Mouse (Mus musculus) intestine, embryonic 15.5 days (tissue): ENCODE data around the gene Gm20388. TPM values are rescaled to one million over a fixed set of nuclear protein-coding genes. Genes with fewer than 3 reads are reported as not detected.
"Not testable (repeated sequence)": the region's sequence is repeated elsewhere in the genome, so short reads cannot be mapped to it uniquely, and the experiment has no call there.

Source experiments
- ATAC-seq: fragments of 200-750 bp; cut with Nextera tagmentation; 2 replicates; pipeline ENCODE4 v1.8.0; 2017; ENCODE audit warnings: moderate TSS enrichment, moderate library complexity
- H3K27ac ChIP-seq: fragments of 300-500 bp; sonication (generic); 2 replicates; pipeline ENCODE4 v1.5.1; 2015; ENCODE audit warnings: mild to moderate bottlenecking, inconsistent platforms
- H3K27me3 ChIP-seq: fragments of 300-500 bp; sonication (generic); replicated peaks from 2 replicates; pipeline ENCODE4 v1.6.1; 2015; ENCODE audit warnings: inconsistent platforms
- H3K36me3 ChIP-seq: fragments of 300-500 bp; sonication (generic); 2 replicates; pipeline ENCODE4 v1.6.1; 2015; ENCODE audit warnings: inconsistent platforms
- H3K4me1 ChIP-seq: fragments of 300-500 bp; sonication (generic); replicated peaks from 2 replicates; pipeline ENCODE4 v1.6.1; 2015; ENCODE audit warnings: inconsistent platforms
- H3K4me2 ChIP-seq: fragments of 300-500 bp; sonication (generic); replicated peaks from 2 replicates; pipeline ENCODE4 v1.6.1; 2015; ENCODE audit warnings: mild to moderate bottlenecking, inconsistent platforms
- H3K4me3 ChIP-seq: fragments of 300-500 bp; sonication (generic); replicated peaks from 2 replicates; pipeline ENCODE4 v1.5.1; 2015; ENCODE audit warnings: inconsistent platforms
- H3K9ac ChIP-seq: fragments of 300-500 bp; sonication (generic); 2 replicates; pipeline ENCODE4 v1.6.1; 2015; ENCODE audit warnings: inconsistent platforms
- H3K9me3 ChIP-seq: fragments of 300-500 bp; sonication (generic); 2 replicates; pipeline ENCODE4 v1.6.1; 2016; ENCODE audit warnings: inconsistent platforms
- WGBS: fragments of 180-500 bp; shearing (Covaris S2); methylation state at CpG from one replicate; pipeline ENCODE4 v1.1.7; 2015; 5-methylcytosine and 5-hydroxymethylcytosine counted together
- polyA plus RNA-seq: library from polyadenylated mRNA; unstranded; fragments of >200 nt; fragmentation: Nextera tagmentation; extraction: Ambion mirVana; gene quantifications from 2 replicates; pipeline ENCODE4 v1.2.1, GENCODE M21; 2015

Gene Gm20388
- polyA plus RNA-seq, 1 experiment from 2014 or later: not detected

DNA sequence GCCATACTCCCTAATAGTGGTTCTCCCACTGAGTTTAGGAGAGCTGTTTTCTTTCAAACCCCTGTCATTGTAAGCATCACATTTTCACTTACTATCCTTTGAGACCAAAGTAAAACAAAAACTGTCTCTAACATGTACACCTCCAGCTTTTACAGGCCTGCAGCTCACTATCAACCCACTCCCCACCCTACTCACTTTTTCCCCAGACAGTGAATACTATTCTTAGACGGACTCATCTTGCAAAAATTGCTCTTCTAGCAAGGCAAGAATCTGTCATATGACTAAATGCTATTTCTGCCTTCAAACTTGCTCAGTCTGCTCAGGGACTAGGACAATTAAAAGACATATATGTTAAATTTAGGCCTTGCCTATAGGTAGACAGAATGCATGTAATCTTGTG lies 3714.1 kb downstream of the Gm20388 start:
- no peak overlapping the region for H3K4me3 ChIP-seq
- ATAC-seq: no peak
- whole genome bisulfite sequencing: 65% methylated on average over 1 of the region's 1 CpGs
- H3K27me3 ChIP-seq: peaks cover 10% of the 10 kb centered on the region
- H3K4me2 ChIP-seq: 0 out of 2 replicates have a peak overlapping the region, but pooled peaks have one; percentile 3
- H3K9ac ChIP-seq: no peak overlapping the region
- no peaks in the 10 kb centered on the region for H3K9me3 ChIP-seq
- no peak overlapping the region for H3K27ac ChIP-seq
- peaks cover 10% of the 10 kb centered on the region for H3K4me1 ChIP-seq
- H3K36me3 ChIP-seq: no peaks in the 10 kb centered on the region

DNA sequence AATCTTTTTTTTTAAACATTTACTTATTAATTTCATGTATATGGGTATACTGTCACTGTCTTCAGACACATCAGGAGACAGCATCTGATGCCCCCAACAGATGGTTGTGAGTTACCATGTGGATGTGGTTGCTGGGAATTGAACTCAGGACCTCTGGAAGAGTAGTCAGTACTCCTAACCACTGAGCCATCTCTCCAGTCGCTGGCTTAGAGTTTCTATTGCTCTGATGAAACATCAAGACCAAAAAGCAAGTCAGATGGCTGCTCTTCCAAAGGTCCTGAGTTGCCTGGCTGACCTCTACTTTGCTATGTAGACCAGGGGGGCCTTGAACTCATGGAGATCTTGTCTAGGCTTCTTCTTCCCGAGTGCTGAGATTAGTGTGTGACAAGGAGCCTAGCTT lies 3715.1 kb downstream of the Gm20388 start:
- Histone ChIP-seq H3K36me3 (no peaks in the 10 kb centered on the region), H3K27ac (no peak overlapping the region), H3K4me1 (peaks cover 10% of the 10 kb centered on the region), H3K4me3 (no peak overlapping the region), H3K9me3 (no peaks in the 10 kb centered on the region), H3K4me2 (no peak overlapping the region), H3K27me3 (peaks cover 10% of the 10 kb centered on the region), H3K9ac (no peak overlapping the region)
- 30% methylated on average over 2 of the region's 2 CpGs for WGBS
- ATAC-seq: no peak

DNA sequence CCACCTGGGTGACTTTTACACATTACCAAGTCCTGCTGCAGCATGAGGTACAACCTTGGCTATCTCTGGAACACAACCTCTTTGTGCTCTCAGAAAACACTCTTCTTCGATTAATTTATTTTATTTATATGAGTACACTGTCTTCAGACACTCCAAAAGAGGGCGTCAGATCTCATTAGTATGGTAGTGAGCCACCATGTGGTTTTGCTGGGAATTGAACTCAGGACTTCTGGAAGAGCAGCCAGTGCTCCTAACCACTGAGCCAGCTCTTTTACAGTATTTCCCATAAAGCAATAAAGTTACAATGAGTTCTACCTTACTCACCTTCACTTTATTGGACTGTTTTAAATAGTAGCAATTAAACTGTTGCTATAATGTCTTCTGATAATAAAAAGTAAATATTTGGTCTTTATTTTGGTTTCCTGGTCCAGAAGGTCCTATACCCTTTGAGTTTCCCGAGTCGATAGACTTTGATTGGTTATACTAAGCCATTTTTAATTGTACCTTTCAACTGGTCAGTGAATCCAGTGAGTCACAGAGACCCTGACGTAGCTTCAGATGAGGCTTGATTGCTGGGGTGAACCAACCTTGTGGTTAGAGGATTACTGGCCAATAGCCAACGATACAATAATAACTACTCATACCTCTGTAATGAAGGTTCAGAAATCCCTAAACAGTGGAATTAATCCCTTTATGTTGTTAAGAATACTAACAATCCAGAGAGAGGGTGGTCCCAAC lies 3716.9 kb downstream of the Gm20388 start:
- ATAC-seq: no peak
- Histone ChIP-seq H3K27ac (no peak overlapping the region), H3K9me3 (no peaks in the 10 kb centered on the region), H3K27me3 (peaks cover 10% of the 10 kb centered on the region), H3K4me1 (peaks cover 14% of the 10 kb centered on the region), H3K4me2 (no peak overlapping the region), H3K36me3 (no peaks in the 10 kb centered on the region), H3K4me3 (no peak overlapping the region), H3K9ac (no peak overlapping the region)
- WGBS: 54% methylated on average over 6 of the region's 6 CpGs

DNA sequence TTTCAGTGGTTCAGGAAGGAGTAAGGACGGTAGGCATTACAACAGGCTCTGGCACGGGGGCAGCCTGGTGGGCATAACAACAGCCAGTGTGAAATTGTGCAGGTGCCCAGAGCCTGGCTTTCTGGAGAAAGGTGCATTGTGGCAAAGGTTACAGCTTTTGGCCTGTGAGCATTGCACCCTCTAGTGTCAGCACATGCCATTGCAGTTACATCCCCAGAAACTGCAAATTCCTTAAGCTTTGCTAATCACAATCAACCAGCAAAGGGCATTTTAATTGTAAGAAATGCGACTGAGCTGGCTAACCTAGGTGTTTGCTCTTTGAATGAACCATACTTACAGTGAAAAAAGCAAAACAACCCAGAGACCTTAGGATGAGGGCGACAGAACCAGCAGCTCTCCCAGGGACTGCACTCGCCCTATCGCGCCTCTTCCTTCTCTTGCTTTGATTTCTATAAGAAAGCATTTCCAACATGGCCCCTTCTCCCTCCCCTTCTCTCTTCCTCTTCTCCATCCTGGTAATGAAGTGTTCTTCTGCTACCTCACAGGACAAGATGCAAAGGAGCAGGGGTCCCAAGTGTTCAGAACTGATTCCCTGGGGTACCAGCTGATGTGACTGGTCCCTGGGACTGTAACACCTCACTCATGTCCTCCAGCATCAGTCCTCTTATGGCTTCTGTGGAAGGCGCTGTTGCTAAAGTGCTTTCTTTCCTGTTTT lies 3717.8 kb downstream of the Gm20388 start:
- no peak overlapping the region for H3K27ac ChIP-seq

DNA sequence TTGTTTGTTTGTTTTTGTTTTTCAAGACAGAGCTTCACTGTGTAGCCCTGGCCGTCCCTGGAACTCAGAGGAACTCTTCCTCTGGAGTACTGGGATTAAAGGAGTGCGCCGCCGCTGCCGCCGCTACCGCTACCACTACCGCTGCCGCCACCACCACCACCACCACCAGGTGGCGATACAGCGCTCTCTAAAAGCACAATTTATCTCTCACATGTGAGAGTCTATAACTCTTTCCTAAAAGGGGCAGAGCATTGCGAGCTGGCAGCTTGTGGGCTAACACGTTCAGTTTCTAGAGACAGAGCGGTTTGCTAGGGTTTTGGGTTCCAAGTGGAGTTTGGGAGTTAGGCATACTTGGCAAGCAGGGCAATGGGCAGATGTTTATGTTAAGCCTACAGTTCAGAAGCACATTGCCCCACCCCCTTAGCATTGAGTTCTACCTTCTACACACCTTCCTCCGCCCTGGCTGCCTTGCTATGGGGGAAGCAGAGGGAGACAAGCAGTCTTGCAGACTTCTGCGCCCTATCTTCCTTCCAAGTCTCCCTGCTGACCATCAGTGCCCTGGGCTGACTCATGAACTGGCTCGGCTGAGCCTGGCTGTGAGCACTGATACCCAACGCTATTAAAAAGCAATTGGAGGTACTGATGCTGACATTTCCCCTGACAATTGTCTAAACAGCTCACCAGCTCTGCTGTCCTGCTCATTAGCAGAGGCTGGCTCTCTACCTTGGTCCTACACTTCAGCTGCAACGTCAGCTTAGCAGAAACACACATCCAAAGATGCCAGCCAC lies 3718.5 kb downstream of the Gm20388 start:
- peaks cover 10% of the 10 kb centered on the region for H3K27me3 ChIP-seq
- H3K4me2 ChIP-seq: peak overlapping the region; percentile 64
- H3K4me1 ChIP-seq: peaks cover 14% of the 10 kb centered on the region
- no peaks in the 10 kb centered on the region for H3K9me3 ChIP-seq
- no peak overlapping the region for H3K27ac ChIP-seq
- peak overlapping the region; percentile 29 for H3K4me3 ChIP-seq
- ATAC-seq: peak; percentile 38
- H3K9ac ChIP-seq: 0 out of 2 replicates have a peak overlapping the region, but pooled peaks have one; percentile 1
- 6% methylated on average over 19 of the region's 19 CpGs for WGBS
- H3K36me3 ChIP-seq: no peaks in the 10 kb centered on the region

More for the DNA sequence above, 3717.8 kb downstream of the Gm20388 start:
- peak; percentile 26; the same call in 1 of the 2 replicates for ATAC-seq
- H3K36me3 ChIP-seq: no peaks in the 10 kb centered on the region
- H3K27me3 ChIP-seq: peaks cover 10% of the 10 kb centered on the region
- no peaks in the 10 kb centered on the region for H3K9me3 ChIP-seq
- 1% methylated on average over 8 of the region's 8 CpGs for WGBS
- peak overlapping the region; percentile 64 for H3K4me2 ChIP-seq
- 0 out of 2 replicates have a peak overlapping the region, but pooled peaks have one; percentile 1 for H3K9ac ChIP-seq
- peak overlapping the region; percentile 29 for H3K4me3 ChIP-seq
- H3K4me1 ChIP-seq: peaks cover 14% of the 10 kb centered on the region

DNA sequence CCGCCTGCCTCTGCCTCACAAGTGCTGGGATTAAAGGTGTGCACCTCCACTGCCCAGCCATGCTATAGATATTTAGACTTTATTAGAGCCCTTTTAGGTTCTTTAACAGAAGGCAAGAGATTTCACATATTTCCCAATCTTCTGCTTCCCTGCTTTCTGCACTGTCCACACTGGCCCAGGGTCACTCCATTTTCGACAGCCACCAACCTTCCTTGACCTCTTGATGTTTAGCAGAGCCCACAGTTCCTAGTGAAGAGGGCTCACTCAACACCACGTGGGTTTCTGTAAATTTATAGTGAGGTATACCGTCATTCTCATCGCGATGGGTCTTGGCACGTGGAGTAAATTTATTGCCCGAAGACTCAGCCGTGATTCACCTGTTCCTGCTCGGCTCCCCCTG lies 3719.4 kb downstream of the Gm20388 start:
- Histone ChIP-seq H3K27ac (no peak overlapping the region), H3K4me2 (peak overlapping the region; percentile 54), H3K9me3 (no peaks in the 10 kb centered on the region), H3K4me1 (peaks cover 14% of the 10 kb centered on the region), H3K9ac (no peak overlapping the region), H3K36me3 (no peaks in the 10 kb centered on the region), H3K27me3 (0 out of 2 replicates have a peak, but pooled peaks cover under 1% of the 10 kb centered on the region), H3K4me3 (no peak overlapping the region)
- ATAC-seq: no peak
- 28% methylated on average over 10 of the region's 10 CpGs for WGBS

DNA sequence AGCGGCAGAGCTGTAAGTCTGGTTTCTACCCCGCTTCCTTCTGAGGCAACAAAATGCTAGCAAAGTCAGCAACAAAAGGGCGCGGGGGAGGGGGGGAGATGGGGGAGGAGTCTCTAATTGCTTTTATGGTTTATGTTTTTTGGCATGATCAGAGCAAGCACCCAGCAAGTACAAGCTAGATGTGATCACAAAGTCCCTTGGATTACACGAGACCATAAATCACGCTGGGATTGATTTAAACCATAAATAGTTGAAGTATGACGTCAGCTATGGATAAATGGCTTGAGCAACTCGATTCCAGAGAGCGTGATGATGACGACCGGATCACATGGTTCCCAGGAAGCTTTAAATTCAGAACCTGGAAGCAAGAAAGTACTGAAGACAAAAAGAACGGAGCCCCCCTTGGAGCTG lies 3720.2 kb downstream of the Gm20388 start:
- no peaks in the 10 kb centered on the region for H3K27me3 ChIP-seq
- H3K9ac ChIP-seq: no peak overlapping the region
- WGBS: 15% methylated on average over 12 of the region's 12 CpGs
- no peak overlapping the region for H3K27ac ChIP-seq
- no peaks in the 10 kb centered on the region for H3K9me3 ChIP-seq
- H3K36me3 ChIP-seq: no peaks in the 10 kb centered on the region
- peak; percentile 20 for ATAC-seq
- peak overlapping the region; percentile 54 for H3K4me2 ChIP-seq
- peaks cover 14% of the 10 kb centered on the region for H3K4me1 ChIP-seq
- H3K4me3 ChIP-seq: no peak overlapping the region

DNA sequence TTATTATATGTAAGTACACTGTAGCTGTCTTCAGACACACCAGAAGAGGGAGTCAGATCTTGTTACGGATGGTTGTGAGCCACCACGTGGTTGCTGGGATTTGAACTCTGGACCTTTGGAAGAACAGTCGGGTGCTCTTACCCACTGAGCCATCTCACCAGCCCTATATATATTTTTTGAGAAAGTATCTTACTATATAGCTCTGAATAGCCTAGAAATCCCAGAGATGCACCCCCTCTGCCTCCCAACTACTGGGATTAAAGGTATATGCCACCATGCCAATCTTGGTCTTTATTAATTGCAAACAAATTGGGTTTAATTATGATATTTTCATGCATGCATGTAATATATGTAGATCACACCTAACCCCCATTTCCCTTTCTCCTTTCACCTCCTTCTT lies 3721.1 kb downstream of the Gm20388 start:
- H3K27ac ChIP-seq, H3K4me3 ChIP-seq, H3K27me3 ChIP-seq, H3K9ac ChIP-seq, H3K4me2 ChIP-seq, ATAC-seq, H3K9me3 ChIP-seq, H3K36me3 ChIP-seq: not testable (repeated sequence)
- WGBS: 71% methylated on average over 3 of the region's 3 CpGs
- H3K4me1 ChIP-seq: peaks cover 14% of the 10 kb centered on the region

DNA sequence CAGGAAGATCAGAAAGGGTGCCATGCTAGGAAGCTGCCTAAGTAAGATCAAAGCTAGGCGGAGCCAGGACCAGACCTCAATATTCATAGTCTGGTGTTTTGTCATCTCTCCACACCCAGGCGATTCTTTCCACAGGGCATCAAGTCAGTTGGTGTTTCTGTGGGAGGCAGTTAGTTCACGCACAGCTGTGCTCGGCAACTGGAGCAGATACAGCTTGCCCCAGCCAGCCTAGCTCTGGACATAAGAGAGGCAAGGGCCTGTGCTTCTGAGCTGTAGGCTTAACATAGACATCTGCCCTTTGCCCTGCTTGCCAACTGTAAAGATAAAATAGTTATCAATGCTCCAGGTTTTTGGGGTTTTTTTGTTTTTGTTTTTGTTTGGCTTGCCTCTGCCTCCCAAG lies 3721.6 kb downstream of the Gm20388 start:
- H3K27ac ChIP-seq: no peak overlapping the region
- no peak overlapping the region for H3K4me2 ChIP-seq
- H3K36me3 ChIP-seq: no peaks in the 10 kb centered on the region
- H3K4me1 ChIP-seq: peaks cover 14% of the 10 kb centered on the region
- no peak overlapping the region for H3K4me3 ChIP-seq
- H3K9me3 ChIP-seq: no peaks in the 10 kb centered on the region
- 69% methylated on average over 4 of the region's 4 CpGs for WGBS
- H3K27me3 ChIP-seq: no peaks in the 10 kb centered on the region
- H3K9ac ChIP-seq: no peak overlapping the region
- no peak for ATAC-seq

DNA sequence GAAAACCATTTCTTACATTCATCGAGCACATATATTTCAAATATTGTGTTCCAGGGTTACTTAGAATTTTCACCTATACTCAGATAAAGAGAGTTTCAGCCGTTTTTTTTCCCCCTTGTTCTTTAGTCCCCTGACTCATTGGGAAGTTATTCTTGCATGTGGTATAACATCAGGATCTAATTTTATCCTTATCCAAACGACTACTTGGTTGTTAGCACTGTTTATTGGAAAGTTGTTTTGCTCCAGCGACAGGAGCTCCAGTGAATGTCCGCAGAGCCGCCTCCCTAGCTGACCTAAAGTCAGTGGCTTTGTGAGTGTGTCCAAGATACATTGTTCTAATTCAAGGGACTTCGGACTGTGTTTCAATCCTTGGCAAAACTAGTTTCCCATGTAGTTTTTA lies 3723.2 kb downstream of the Gm20388 start:
- no peak overlapping the region for H3K27ac ChIP-seq
- H3K9me3 ChIP-seq: no peaks in the 10 kb centered on the region
- no peak overlapping the region for H3K4me2 ChIP-seq
- H3K36me3 ChIP-seq: no peaks in the 10 kb centered on the region
- H3K27me3 ChIP-seq: no peaks in the 10 kb centered on the region
- no peak for ATAC-seq
- H3K4me3 ChIP-seq: no peak overlapping the region
- 57% methylated on average over 7 of the region's 7 CpGs for WGBS
- peaks cover 11% of the 10 kb centered on the region for H3K4me1 ChIP-seq
- H3K9ac ChIP-seq: no peak overlapping the region

DNA sequence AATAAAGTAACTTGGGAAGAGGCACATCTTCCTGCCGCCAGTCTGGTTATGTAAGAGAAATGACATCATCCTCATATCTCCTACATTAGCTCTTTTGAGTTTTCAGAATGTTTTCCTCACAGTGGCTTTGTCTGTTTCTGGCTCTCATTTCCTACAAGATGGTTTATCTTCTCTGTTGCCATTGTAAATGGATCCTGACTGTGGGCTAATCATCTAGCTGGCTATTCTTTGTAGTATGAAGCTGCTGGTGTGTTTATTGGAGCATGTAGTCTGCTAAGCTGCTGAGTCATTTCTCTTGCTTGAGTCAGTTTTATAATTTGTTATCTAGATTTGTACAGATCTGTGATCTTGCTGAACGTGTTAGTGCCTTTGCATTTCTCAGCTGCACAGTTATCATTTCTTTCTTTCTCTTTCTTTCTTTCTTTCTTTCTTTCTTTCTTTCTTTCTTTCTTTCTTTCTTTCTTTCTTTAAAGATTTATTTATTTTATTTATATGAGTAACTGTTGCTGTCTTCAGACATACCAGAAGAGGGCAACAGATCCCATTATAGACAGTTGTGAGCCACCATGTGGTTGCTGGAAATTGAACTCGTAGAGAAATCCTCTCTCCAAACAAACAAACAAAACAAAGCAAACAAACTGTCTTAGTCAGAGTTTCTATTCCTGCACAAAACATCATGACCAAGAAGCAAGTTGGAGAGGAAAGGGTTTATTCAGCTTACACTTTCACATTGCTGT lies 3723.9 kb downstream of the Gm20388 start:
- H3K4me3 ChIP-seq: no peak overlapping the region
- H3K36me3 ChIP-seq: no peaks in the 10 kb centered on the region
- no peak overlapping the region for H3K9ac ChIP-seq
- peaks cover 4% of the 10 kb centered on the region for H3K4me1 ChIP-seq
- 18% methylated on average over 3 of the region's 3 CpGs for WGBS
- no peaks in the 10 kb centered on the region for H3K27me3 ChIP-seq
- H3K9me3 ChIP-seq: no peaks in the 10 kb centered on the region
- no peak overlapping the region for H3K4me2 ChIP-seq
- peak; percentile 46; the same call in 1 of the 2 replicates for ATAC-seq
- no peak overlapping the region for H3K27ac ChIP-seq
